Mouse (Mus musculus) ES-E14 (cell line): Measurements from ENCODE around the gene Dock4.

ENCODE experiments used
- CHD2 ChIP-seq: IDR thresholded peaks from 2 replicates; pipeline ENCODE4 v1.6.1; 2014; ENCODE audit warnings: mild to moderate bottlenecking, low read depth, low read length, inconsistent platforms
- HCFC1 ChIP-seq: IDR thresholded peaks from 2 replicates; pipeline ENCODE4 v1.6.1; 2012; ENCODE audit warnings: low read length, inconsistent platforms, borderline replicate concordance; ENCODE audit not compliant: insufficient read depth
- MAFK ChIP-seq: IDR thresholded peaks from 2 replicates; pipeline ENCODE4 v1.6.1; 2014; ENCODE audit warnings: mild to moderate bottlenecking, low read depth, low read length, inconsistent platforms; ENCODE audit not compliant: insufficient read depth

- TF ChIP-seq HCFC1 (no peak), CHD2 (no peak), MAFK (no peak)
Observed at GRCm38 (mm10) chr12:40434101-40434500, 11.7 kb upstream of the Dock4 start.
